Mouse (Mus musculus): ENCODE results near the gene Arih2. TPM values are rescaled to one million over a fixed set of nuclear protein-coding genes. Genes with fewer than 3 reads are reported as not detected.

Arih2 gene
- total RNA-seq, 2 experiments from 2014 or later: 32.2 to 32.9 TPM

GRCm38 (mm10) chr9:108594354-108594753 lies 54.8 kb downstream of the Arih2 start:
- peak; percentile 68 for ATAC-seq (replicated peaks; ENCODE audit: poor library complexity, severe bottlenecking)

DNA sequence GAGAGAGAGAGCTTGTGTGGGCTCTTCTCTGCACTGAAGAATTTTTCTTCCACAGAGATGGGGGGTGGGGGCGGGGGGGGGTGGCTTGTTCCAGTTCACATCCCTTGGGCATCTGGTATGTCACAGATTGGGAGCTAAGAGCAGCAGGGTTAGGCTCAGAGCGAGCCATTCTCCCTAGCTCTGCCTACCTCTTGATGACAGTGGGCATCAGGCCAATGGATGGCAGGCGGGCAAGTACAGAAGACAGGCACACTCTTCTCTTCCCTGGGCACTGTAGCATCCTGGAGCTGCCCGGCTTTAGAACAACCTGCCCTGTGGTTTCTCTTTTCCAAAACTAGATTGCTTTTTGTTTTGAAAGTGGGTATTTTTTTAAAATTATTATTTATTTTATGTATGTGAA lies 57.7 kb downstream of the Arih2 start:
- ATAC-seq (replicated peaks; ENCODE audit: poor library complexity, severe bottlenecking): no peak

DNA sequence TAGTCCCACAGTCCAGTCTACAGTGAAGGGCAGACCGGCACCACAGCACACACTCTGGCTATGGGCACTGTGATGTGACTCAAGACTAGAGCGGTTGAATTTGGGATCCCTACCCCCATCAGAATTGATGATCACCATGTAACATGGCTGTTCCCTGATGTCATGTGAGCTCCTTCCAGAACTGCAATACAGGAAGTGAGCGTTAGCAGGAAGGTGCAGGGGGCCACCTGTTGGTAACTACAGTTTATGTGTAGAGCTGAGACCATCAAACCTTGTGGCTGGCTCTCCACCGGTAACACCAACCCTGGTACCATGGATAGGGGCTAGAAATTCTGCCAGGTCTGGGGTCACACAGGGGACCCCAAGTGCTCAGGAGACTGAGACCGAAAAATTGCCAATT lies 60.0 kb downstream of the Arih2 start:
- peak; percentile 78 for ATAC-seq (replicated peaks; ENCODE audit: poor library complexity, severe bottlenecking)

GRCm38 (mm10) chr9:108587571-108588180 lies 61.5 kb downstream of the Arih2 start:
- ATAC-seq (replicated peaks; ENCODE audit: poor library complexity, severe bottlenecking): no peak

DNA sequence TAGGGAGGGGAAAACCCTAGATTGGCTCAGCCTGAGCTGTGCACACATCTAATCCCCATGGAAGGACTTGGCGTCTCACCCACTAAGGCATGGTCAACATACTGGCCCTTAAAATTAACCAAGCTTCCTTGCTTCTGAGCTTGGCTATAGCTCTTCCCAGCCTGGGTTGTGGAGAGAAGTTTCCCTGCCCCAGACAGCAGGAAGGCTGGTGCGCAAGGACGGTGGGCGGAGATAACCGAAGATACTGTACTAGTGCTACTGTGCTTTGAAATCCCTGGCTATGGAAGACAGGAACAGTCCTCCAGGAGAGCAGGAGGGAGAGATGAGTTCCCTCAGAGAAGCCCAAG lies 69.9 kb downstream of the Arih2 start:
- ATAC-seq (replicated peaks; ENCODE audit: poor library complexity, severe bottlenecking): no peak

- peak; percentile 87 for ATAC-seq (replicated peaks; ENCODE audit: poor library complexity, severe bottlenecking)
Measured at GRCm38 (mm10) chr9:108578545-108579343, 70.4 kb downstream of the Arih2 start, which contains the start of gene Wdr6. Gene Wdr6 (minus strand): TSS chr9:108578739.

DNA sequence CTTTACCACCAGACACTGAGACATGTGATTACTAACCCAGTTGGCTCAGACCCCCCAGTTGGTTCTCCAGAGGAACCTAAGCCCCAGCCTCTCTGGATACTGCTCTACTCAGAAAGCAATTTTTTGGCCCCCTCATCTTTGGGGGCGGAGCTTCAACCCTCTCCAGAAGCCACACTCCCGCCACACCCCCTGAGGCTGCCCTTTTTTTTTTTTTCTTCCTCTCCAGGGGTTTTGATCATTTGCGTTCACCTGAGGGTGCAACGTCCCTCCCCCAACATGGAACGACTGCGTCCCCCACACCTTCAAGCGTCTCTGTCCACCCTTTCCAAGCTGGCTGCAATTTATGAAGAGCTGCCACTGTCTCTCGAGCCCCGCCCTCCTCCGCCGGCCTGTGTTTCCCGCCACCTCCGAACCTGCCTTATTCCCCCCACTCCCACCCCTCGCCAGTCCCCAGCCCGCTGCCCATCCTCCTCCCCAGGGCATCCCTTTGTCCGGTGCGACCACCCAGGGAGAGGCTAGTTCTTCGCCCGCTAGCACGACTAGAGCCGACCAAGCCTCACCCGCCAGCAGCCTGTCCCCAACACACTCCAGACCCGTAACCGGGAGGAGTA lies 71.1 kb downstream of the Arih2 start:
- ATAC-seq (replicated peaks; ENCODE audit: poor library complexity, severe bottlenecking): peak; percentile 10

DNA sequence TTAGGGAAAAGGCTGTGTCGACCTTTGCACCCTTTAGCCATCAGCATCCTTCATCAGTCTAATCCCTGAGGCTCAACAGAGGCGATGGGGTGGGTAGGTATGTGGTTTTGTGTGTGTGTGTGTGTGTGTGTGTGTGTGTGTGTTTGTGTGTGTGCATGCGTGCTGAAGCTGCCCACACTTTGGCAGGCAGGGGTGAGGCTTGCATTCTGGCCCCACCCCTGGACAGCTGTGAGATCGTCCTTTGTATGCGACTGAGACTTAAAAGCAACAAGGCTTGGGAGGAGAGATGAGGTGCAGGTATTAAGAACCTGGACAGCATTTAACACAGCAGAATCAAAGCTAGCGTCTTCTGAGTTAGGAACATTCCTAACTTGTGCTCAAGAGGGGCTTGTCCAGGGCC lies 72.2 kb downstream of the Arih2 start:
- ATAC-seq (replicated peaks; ENCODE audit: poor library complexity, severe bottlenecking): no peak

GRCm38 (mm10) chr9:108575321-108576297 lies 73.6 kb downstream of the Arih2 start:
- ATAC-seq (replicated peaks; ENCODE audit: poor library complexity, severe bottlenecking): no peak

- no peak for ATAC-seq (replicated peaks; ENCODE audit: poor library complexity, severe bottlenecking)
Measured at GRCm38 (mm10) chr9:108574921-108575320, 74.3 kb downstream of the Arih2 start.

DNA sequence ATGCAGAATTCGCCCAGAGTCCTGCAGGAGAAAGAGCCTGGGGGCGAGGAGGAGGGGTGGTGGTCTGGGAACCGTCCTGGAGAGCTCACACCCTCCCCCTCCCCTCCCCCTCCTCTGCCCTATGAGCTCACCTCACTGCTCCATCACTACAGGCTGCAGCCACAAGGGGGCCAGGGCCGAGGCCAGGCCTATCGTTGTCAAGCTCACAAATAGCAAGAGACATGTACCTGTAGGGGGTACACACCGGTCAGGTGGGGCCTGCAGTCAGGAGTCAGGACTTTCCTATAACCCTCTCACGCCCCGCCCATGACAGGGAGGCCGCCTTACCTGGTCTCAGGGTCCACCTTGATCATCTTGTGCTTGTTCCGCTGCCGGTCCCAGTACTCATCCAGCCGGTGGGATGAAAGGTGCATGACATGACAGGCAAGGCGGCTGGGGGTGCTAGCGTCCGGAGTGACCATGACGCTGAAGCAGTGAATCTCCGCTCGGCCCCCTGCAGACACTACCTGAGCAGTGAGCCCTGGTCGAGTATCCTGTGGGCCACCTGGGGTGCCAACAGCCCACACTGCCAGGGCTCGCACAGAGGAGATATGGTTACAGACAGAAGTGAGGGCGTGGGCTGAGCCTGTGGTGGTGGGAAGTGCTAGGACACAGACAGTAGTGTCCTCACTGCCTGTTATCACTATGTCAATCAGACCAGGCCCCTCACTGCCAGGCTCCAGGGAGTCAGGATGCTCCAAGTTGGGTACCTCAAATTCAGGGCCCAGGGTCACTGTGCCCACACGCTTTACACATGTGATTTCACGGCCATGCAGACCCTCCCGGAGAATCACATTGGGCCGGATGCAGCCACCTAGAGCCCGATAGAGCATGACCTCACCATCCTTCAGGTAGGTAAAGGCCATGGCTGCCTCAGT lies 75.2 kb downstream of the Arih2 start:
- ATAC-seq (replicated peaks; ENCODE audit: poor library complexity, severe bottlenecking): 0 out of 2 replicates have a peak, but pooled peaks have one; percentile 11

DNA sequence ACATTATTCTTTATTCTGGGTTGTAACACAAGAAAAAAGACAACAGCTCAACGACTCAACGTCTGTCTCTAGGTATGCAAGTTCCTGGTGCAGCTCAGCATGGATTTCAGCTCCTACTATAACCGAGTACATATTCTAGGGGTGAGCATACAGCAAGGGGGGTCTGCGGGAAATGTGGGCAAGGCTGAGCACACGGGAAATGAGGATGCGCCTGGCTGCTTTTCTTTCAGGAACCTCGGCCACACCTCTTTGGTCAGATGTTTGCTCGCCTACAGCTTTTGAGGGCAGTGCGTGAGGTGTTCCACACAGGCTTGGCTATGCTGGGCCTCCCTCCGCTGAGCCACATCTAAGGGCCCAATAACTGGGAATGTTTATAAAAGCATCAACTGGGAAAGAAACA lies 76.9 kb downstream of the Arih2 start:
- ATAC-seq (replicated peaks; ENCODE audit: poor library complexity, severe bottlenecking): no peak

GRCm38 (mm10) chr9:108571401-108571973 lies 77.7 kb downstream of the Arih2 start:
- no peak for ATAC-seq (replicated peaks; ENCODE audit: poor library complexity, severe bottlenecking)

GRCm38 (mm10) chr9:108570207-108570896 lies 78.8 kb downstream of the Arih2 start:
- ATAC-seq (replicated peaks; ENCODE audit: poor library complexity, severe bottlenecking): peak; percentile 20

DNA sequence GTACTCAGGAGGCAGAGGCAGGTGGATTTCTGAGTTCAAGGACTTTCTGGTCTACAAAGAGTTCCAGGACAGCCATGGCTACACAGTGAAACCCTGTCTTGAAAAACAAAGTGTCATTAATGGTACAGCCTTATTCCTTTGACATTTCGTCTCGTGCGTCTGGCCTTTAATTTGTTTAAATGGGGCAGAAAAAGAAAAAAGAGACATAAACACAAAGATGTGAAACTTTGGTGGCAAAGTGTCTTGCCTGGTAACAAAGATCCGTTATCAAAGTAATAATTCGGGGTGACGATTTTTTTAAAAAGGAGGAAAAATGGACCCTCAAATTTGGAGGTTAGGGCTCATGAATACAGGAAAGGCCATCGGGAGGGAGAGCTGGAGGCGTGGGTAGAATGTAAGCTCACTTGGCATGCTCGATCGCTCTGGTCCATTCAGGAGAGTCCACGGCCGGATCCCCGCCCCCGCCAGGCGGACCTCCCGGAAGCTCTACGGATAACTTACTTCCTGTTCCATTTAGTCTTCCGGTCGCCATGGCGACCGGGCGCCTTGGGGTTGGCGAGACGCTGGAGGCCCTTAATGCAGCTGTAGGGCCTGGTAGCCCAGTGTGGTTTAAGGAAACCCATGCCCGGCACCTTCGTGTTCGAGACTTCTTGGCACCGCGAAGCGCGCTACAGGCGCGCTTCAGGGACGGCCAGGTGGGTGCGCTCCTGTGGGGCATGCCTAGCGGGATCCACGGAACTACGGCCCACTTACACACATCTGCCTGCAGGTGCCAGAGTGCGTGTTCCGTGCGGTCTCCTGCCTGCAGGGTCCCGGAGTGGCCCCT lies 79.6 kb downstream of the Arih2 start, which contains the start of gene Dalrd3:
Gene Dalrd3, plus strand, starts transcription at position 506 of the 826 bp plus-strand sequence.
- ATAC-seq (replicated peaks; ENCODE audit: poor library complexity, severe bottlenecking): peak; percentile 45

GRCm38 (mm10) chr9:108568511-108568921 lies 80.7 kb downstream of the Arih2 start:
- no peak for ATAC-seq (replicated peaks; ENCODE audit: poor library complexity, severe bottlenecking)

DNA sequence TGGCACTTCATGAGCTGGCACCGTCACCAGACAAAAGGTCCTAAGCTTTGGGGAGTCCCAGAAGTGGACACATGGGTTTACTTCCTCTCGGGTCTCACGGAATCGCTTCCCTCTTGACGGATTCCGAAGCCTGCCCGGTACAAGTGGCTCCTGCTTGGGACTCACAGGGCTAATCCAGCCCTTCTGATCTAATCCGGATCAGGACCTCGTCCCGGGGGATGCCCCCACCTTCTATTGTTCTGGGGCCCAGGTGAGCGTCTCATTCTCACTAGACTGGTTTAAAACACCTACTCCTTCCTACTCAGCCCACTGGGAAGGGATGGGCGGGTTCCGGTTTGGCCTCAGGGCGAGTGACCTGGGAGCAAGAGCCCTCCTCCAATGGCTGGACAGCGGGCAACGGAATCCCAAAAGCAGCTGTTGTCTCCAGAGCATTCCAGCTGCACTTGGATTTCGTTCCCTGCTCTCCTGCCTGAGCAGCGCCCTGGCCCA lies 81.2 kb downstream of the Arih2 start:
- ATAC-seq (replicated peaks; ENCODE audit: poor library complexity, severe bottlenecking): peak; percentile 3
